Mouse (Mus musculus) small intestine, adult 2 months (tissue): ENCODE results near the gene Ctnnbl1.

Source experiments
- CTCF ChIP-seq: fragments of 200-500 bp; IDR thresholded peaks from 2 replicates; pipeline ENCODE4 v1.5.1; 2012; ENCODE audit warnings: low read depth, mild to moderate bottlenecking, control low read depth, inconsistent platforms, low read length, moderate library complexity, mixed read lengths; ENCODE audit not compliant: insufficient replicate concordance, insufficient read length; ENCODE audit errors: extremely low read depth
- POLR2A ChIP-seq: fragments of 200-500 bp; IDR thresholded peaks from 2 replicates; pipeline ENCODE4 v1.6.1; 2012; ENCODE audit warnings: low read depth, mild to moderate bottlenecking, control low read depth, inconsistent platforms, low read length, moderate library complexity

- no peak for TF ChIP-seq CTCF
- no peak for TF ChIP-seq POLR2A
These were observed 190.2 kb downstream of the Ctnnbl1 start for GRCm38 (mm10) chr2:157927397-157927796.
